9 mouse cellular contexts compared by ENCODE assay signal in the genomic region with DNA sequence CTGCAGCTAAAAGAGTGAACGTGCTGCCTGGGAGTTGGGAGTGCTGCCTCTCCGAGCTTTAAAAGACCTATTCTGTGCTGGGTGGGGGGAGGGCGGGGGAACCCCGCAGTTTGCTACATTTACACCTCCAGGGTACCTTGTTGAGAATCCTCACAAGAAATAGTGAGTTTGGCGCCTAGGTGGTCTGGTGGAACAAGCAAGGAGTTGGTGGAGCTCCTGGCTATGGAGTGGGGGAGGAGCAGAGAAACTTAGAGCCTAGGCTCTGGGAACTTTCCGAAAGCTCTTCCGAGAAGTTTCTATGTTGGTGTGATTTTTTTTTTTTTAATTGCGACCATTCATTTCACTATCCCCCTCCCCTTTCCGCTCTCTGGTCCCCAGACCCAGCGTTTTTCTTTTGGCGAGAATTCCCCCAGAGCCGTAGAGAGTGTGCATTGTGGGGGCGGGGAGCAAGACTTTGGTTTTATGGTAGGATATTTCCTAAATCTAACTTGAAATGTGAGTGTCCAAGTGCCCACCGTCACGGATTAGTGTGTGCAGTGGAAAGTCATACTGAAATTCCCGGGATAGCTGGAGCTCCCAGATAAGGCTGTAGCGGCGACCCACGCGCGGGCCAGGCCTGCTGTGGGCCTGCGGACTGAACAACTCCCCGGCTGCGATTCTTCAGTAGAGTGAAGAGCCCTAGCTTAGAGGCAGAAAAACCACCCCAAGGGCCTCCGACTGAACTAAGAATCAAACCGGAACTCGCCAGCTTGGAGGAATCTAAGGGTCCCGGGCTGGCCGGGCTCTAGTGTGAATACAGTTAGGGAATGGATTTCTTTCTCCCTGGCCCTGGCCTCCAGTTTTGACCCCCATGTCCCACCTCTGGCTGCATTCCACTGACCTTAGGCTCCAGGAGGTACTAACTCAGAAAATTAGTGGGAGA. TPM values are rescaled to one million over a fixed set of nuclear protein-coding genes. Genes with fewer than 3 reads are reported as not detected.
DNase-seq lines count a peak whose midpoint lies in the region; ATAC-seq and TF ChIP-seq lines count a peak whose summit lies in the region.
"Had no signal": no experiment of that assay in that cellular context is flagged by ENCODE, and none has a peak within 500 bp of the region (broad histone marks: within the 10 kb centered on the region; RNA-seq: fewer than 3 reads in every experiment).

No protein-coding gene starts in this region.

- H3K4me1 ChIP-seq in heart, embryonic 10.5 days, result peaks cover 71% of the 10 kb centered on the region
- peaks cover 39% of the 10 kb centered on the region for H3K4me1 ChIP-seq in forebrain, embryonic 16.5 days (replicated peaks; ENCODE audit: control insufficient read depth, insufficient read depth, low read length)
- peaks cover 9% of the 10 kb centered on the region for H3K4me1 ChIP-seq in limb, embryonic 14.5 days (ENCODE audit: control insufficient read depth, insufficient read depth, low read length)
- peaks cover 92% of the 10 kb centered on the region for H3K4me1 ChIP-seq in neural tube, embryonic 13.5 days (replicated peaks)

- no peaks in the 10 kb centered on the region for H3K9me3 ChIP-seq in heart, embryonic 10.5 days
- no peaks in the 10 kb centered on the region for H3K9me3 ChIP-seq in forebrain, embryonic 16.5 days (ENCODE audit: control insufficient read depth, low read length)
- H3K9me3 ChIP-seq in limb, embryonic 14.5 days (ENCODE audit: control insufficient read depth, low read length), result no peaks in the 10 kb centered on the region
- H3K9me3 ChIP-seq in neural tube, embryonic 13.5 days, result no peaks in the 10 kb centered on the region

- 1% methylated on average over 29 of the region's 29 CpGs for WGBS in heart, embryonic 10.5 days
- WGBS in forebrain, embryonic 16.5 days, result 2% methylated on average over 29 of the region's 29 CpGs
- 5% methylated on average over 29 of the region's 29 CpGs for WGBS in limb, embryonic 14.5 days
- 4% methylated on average over 29 of the region's 29 CpGs for WGBS in neural tube, embryonic 13.5 days

- H3K36me3 ChIP-seq in heart, embryonic 10.5 days, result peaks cover 14% of the 10 kb centered on the region; the same call in 1 of the 2 replicates
- H3K36me3 ChIP-seq in forebrain, embryonic 16.5 days (ENCODE audit: control insufficient read depth, insufficient read depth), result no peaks in the 10 kb centered on the region
- H3K36me3 ChIP-seq in limb, embryonic 14.5 days (ENCODE audit: control insufficient read depth, insufficient read depth, low read length), result no peaks in the 10 kb centered on the region
- H3K36me3 ChIP-seq in neural tube, embryonic 13.5 days, result no peaks in the 10 kb centered on the region

- DNase-seq in heart, embryonic 10.5 days (ENCODE audit: low spot score), result no peak
- no peak for DNase-seq in heart, postnatal 25 days (ENCODE audit: low spot score)
- DNase-seq in limb, embryonic 14.5 days (ENCODE audit: low spot score), result no peak
- DNase-seq in thymus, adult 18-20 months, result no peak
- no peak for DNase-seq in ovary, postnatal 10 days (ENCODE audit: low spot score)
- no peak for DNase-seq in layer of hippocampus, adult 9-10 months (ENCODE audit: low spot score)
- DNase-seq: B cell, adult 2 months had no signal

- peaks cover 83% of the 10 kb centered on the region for H3K27me3 ChIP-seq in heart, embryonic 10.5 days (ENCODE audit: insufficient read depth, poor library complexity, severe bottlenecking)
- peaks cover 74% of the 10 kb centered on the region for H3K27me3 ChIP-seq in forebrain, embryonic 16.5 days (replicated peaks; ENCODE audit: control insufficient read depth, insufficient read depth, low read length)
- peaks cover 92% of the 10 kb centered on the region for H3K27me3 ChIP-seq in limb, embryonic 14.5 days (ENCODE audit: control insufficient read depth, insufficient read depth, low read length)
- H3K27me3 ChIP-seq in neural tube, embryonic 13.5 days, result peaks cover 88% of the 10 kb centered on the region

- peak overlapping the region; percentile 70 for H3K4me2 ChIP-seq in forebrain, embryonic 16.5 days (ENCODE audit: low read length)
- peak overlapping the region; percentile 78 for H3K4me2 ChIP-seq in limb, embryonic 14.5 days (replicated peaks; ENCODE audit: low read depth, low read length, severe bottlenecking)
- H3K4me2 ChIP-seq in neural tube, embryonic 13.5 days, result peak overlapping the region; percentile 83

- ATAC-seq in forebrain, embryonic 16.5 days, result no peak
- ATAC-seq in limb, embryonic 14.5 days (ENCODE audit: low FRiP score, low read depth), result no peak
- ATAC-seq in neural tube, embryonic 13.5 days (ENCODE audit: low read depth), result no peak

- intact Hi-C loops in heart, postnatal 25 days (cut with DNase I), result loop anchor here (5.0 kb wide), 2 partner anchors 50 to 210 kb away; no protein-coding TSS in a partner anchor

- TF ChIP-seq POLR2A in limb, embryonic 14.5 days (IDR thresholded peaks at IDR 0.05; ENCODE audit: borderline replicate concordance, extremely low read depth, insufficient read depth, insufficient read length), result no peak

- H3K27ac ChIP-seq in heart, embryonic 10.5 days, result peak overlapping the region; percentile 91
- no peak overlapping the region for H3K27ac ChIP-seq in forebrain, embryonic 16.5 days (ENCODE audit: low read length)
- H3K27ac ChIP-seq in limb, embryonic 14.5 days (replicated peaks; ENCODE audit: low read depth, low read length), result no peak overlapping the region
- H3K27ac ChIP-seq in neural tube, embryonic 13.5 days (replicated peaks), result 0 out of 2 replicates have a peak overlapping the region, but pooled peaks have one; percentile 11

- no peak overlapping the region for H3K9ac ChIP-seq in forebrain, embryonic 16.5 days (replicated peaks; ENCODE audit: low read depth, low read length)
- no peak overlapping the region for H3K9ac ChIP-seq in limb, embryonic 14.5 days (ENCODE audit: low read depth, low read length, severe bottlenecking)
- no peak overlapping the region for H3K9ac ChIP-seq in neural tube, embryonic 13.5 days

- peak overlapping the region; percentile 80 for H3K4me3 ChIP-seq in heart, embryonic 10.5 days
- H3K4me3 ChIP-seq in forebrain, embryonic 16.5 days (replicated peaks; ENCODE audit: low read length), result no peak overlapping the region
- peak overlapping the region; percentile 55 for H3K4me3 ChIP-seq in limb, embryonic 14.5 days (replicated peaks; ENCODE audit: low read length)
- peak overlapping the region; percentile 55 for H3K4me3 ChIP-seq in neural tube, embryonic 13.5 days

RNA-seq across cellular contexts. Expression of gene Irx3, which starts 0.8 kb away (rescaled TPM):
- 13.5 and 13.6 TPM in 2 replicates for polyA plus RNA-seq in heart, embryonic 10.5 days (2016; fragmentation: Nextera tagmentation; extraction: Ambion mirVana)
- total RNA-seq in heart, postnatal 25 days (2021), result 10 to 100 TPM; 30.5 to 37.2 TPM
- 0.68 and 1.1 TPM in 2 replicates for polyA plus RNA-seq in forebrain, embryonic 16.5 days (2015; fragmentation: Nextera tagmentation; extraction: Ambion mirVana)
- polyA plus RNA-seq in limb, embryonic 14.5 days (2012; rRNA removed), result 28.2 and 33.5 TPM in 2 replicates
- 15.3 and 17.2 TPM in 2 replicates for polyA plus RNA-seq in limb, embryonic 14.5 days (2014; fragmentation: Nextera tagmentation; extraction: Ambion mirVana)
- polyA plus RNA-seq in neural tube, embryonic 13.5 days (2015; fragmentation: Nextera tagmentation; extraction: Ambion mirVana), result 6.8 and 9.9 TPM in 2 replicates

Comparison
In these comparisons a context has a peak if more than half of its experiments do, and no peak if none do; other contexts are left out.
1. H3K27ac ChIP-seq: peak in heart, embryonic 10.5 days (single experiment) and neural tube, embryonic 13.5 days (single experiment); none in forebrain, embryonic 16.5 days (single experiment) and limb, embryonic 14.5 days (single experiment).
2. Peak in every context shown above with its lines, with median percentiles within 50 percentile points of each other: H3K4me2 ChIP-seq.